8 mouse cellular contexts compared by ENCODE assay signal in genomic region chr3:144723455-144723854, GRCm38 (mm10). TPM values are rescaled to one million over a fixed set of nuclear protein-coding genes. Genes with fewer than 3 reads are reported as not detected.
DNase-seq lines count a peak whose midpoint lies in the region; ATAC-seq and TF ChIP-seq lines count a peak whose summit lies in the region.

No protein-coding gene starts in this region.

- H3K9me3 ChIP-seq in forebrain, embryonic 14.5 days (replicated peaks; ENCODE audit: control insufficient read depth, low read length), result no peaks in the 10 kb centered on the region
- H3K9me3 ChIP-seq in forebrain, embryonic 13.5 days (replicated peaks), result no peaks in the 10 kb centered on the region
- no peaks in the 10 kb centered on the region for H3K9me3 ChIP-seq in lung, embryonic 14.5 days (ENCODE audit: low read depth, low read length)

- WGBS in forebrain, embryonic 14.5 days, result 45% methylated on average over 4 of the region's 4 CpGs
- 50% methylated on average over 4 of the region's 4 CpGs for WGBS in forebrain, embryonic 13.5 days
- WGBS in lung, embryonic 14.5 days, result 40% methylated on average over 4 of the region's 4 CpGs

- peak; percentile 38; the same call in 1 of the 2 replicates for TF ChIP-seq CTCF in testis, adult 2 months (IDR thresholded peaks at IDR 0.05; ENCODE audit: control insufficient read depth, insufficient read depth, insufficient replicate concordance, low read depth, low read length)
- peak; percentile 73 for TF ChIP-seq CTCF in lung, embryonic 14.5 days (IDR thresholded peaks at IDR 0.05; ENCODE audit: low read depth)

- H3K4me1 ChIP-seq in forebrain, embryonic 14.5 days (ENCODE audit: control insufficient read depth, insufficient read depth, low read length), result peaks cover 7% of the 10 kb centered on the region
- peaks cover 18% of the 10 kb centered on the region for H3K4me1 ChIP-seq in forebrain, embryonic 13.5 days
- H3K4me1 ChIP-seq in testis, adult 2 months (ENCODE audit: control insufficient read depth, insufficient read depth, low read length), result peaks cover 5% of the 10 kb centered on the region
- H3K4me1 ChIP-seq in lung, embryonic 14.5 days (ENCODE audit: insufficient read depth), result peaks cover 3% of the 10 kb centered on the region

- TF ChIP-seq POLR2A in testis, adult 2 months (IDR thresholded peaks at IDR 0.05; ENCODE audit: control insufficient read depth, low read depth, low read length), result no peak

- H3K4me3 ChIP-seq in forebrain, embryonic 14.5 days (ENCODE audit: low read depth, low read length), result no peak overlapping the region
- H3K4me3 ChIP-seq in forebrain, embryonic 13.5 days, result no peak overlapping the region
- no peak overlapping the region for H3K4me3 ChIP-seq in testis, adult 2 months (ENCODE audit: control insufficient read depth, low read depth, low read length)
- no peak overlapping the region for H3K4me3 ChIP-seq in lung, embryonic 14.5 days (ENCODE audit: low read depth, low read length)

- no peaks in the 10 kb centered on the region for H3K36me3 ChIP-seq in forebrain, embryonic 14.5 days (ENCODE audit: control insufficient read depth, insufficient read depth, low read length)
- H3K36me3 ChIP-seq in forebrain, embryonic 13.5 days (ENCODE audit: poor library complexity, severe bottlenecking), result no peaks in the 10 kb centered on the region
- H3K36me3 ChIP-seq in testis, adult 2 months (ENCODE audit: control insufficient read depth, insufficient read depth, low read length), result no peaks in the 10 kb centered on the region
- H3K36me3 ChIP-seq in lung, embryonic 14.5 days (ENCODE audit: insufficient read depth), result no peaks in the 10 kb centered on the region

- ATAC-seq in forebrain, embryonic 14.5 days, result no peak
- ATAC-seq in forebrain, embryonic 13.5 days, result no peak
- no peak for ATAC-seq in lung, embryonic 14.5 days (ENCODE audit: insufficient read depth)

- DNase-seq in forebrain, embryonic 14.5 days (ENCODE audit: low spot score), result peak; percentile 35
- DNase-seq in testis, postnatal 14 days (ENCODE audit: low spot score), result no peak
- DNase-seq in cerebellum, adult 9-11 months, result peak; percentile 59
- peak; percentile 68 for DNase-seq in heart, postnatal 4 days
- peak; percentile 68 for DNase-seq in lung, embryonic 14.5 days
- peak; percentile 66 for DNase-seq in testis, postnatal 10 days (ENCODE audit: low spot score)

- no peaks in the 10 kb centered on the region for H3K27me3 ChIP-seq in forebrain, embryonic 14.5 days (replicated peaks; ENCODE audit: control insufficient read depth, insufficient read depth, low read length)
- H3K27me3 ChIP-seq in forebrain, embryonic 13.5 days, result no peaks in the 10 kb centered on the region
- no peaks in the 10 kb centered on the region for H3K27me3 ChIP-seq in testis, adult 2 months (ENCODE audit: control insufficient read depth, insufficient read depth, low read length)
- no peaks in the 10 kb centered on the region for H3K27me3 ChIP-seq in lung, embryonic 14.5 days (ENCODE audit: insufficient read depth, low read length)

- H3K27ac ChIP-seq in forebrain, embryonic 14.5 days (ENCODE audit: low read depth, low read length), result no peak overlapping the region
- no peak overlapping the region for H3K27ac ChIP-seq in forebrain, embryonic 13.5 days
- H3K27ac ChIP-seq in testis, adult 2 months (ENCODE audit: control insufficient read depth, insufficient read depth, low read depth, low read length), result no peak overlapping the region
- H3K27ac ChIP-seq in lung, embryonic 14.5 days (ENCODE audit: low read depth), result no peak overlapping the region

- no peak overlapping the region for H3K9ac ChIP-seq in forebrain, embryonic 14.5 days (ENCODE audit: low read length)
- H3K9ac ChIP-seq in forebrain, embryonic 13.5 days, result no peak overlapping the region
- no peak overlapping the region for H3K9ac ChIP-seq in lung, embryonic 14.5 days

- H3K4me2 ChIP-seq in forebrain, embryonic 14.5 days (ENCODE audit: low read length), result no peak overlapping the region
- no peak overlapping the region for H3K4me2 ChIP-seq in forebrain, embryonic 13.5 days
- no peak overlapping the region for H3K4me2 ChIP-seq in lung, embryonic 14.5 days

RNA-seq across cellular contexts. Expression of gene Sh3glb1, which starts 3.3 kb away (rescaled TPM):
- 84.7 and 99.5 TPM in 2 replicates for polyA plus RNA-seq in forebrain, embryonic 14.5 days (2014; fragmentation: Nextera tagmentation; extraction: Ambion mirVana)
- polyA plus RNA-seq in forebrain, embryonic 13.5 days (2015; fragmentation: Nextera tagmentation; extraction: Ambion mirVana), result 87.4 and 95.6 TPM in 2 replicates
- polyA plus RNA-seq in testis, adult 2 months (2012; rRNA removed), result 415 and 469 TPM in 2 replicates
- total RNA-seq in heart, postnatal 4 days (2021), result 100 to 1,000 TPM; 260 to 261 TPM
- polyA plus RNA-seq in lung, embryonic 14.5 days (2014; fragmentation: Nextera tagmentation; extraction: Ambion mirVana), result 104 TPM in 2 replicates

RNA-seq across cellular contexts. Expression of gene Clca3a1, which starts 37.3 kb away (rescaled TPM):
- 0.38 and 0.47 TPM in 2 replicates for polyA plus RNA-seq in forebrain, embryonic 14.5 days (2014; fragmentation: Nextera tagmentation; extraction: Ambion mirVana)
- polyA plus RNA-seq in forebrain, embryonic 13.5 days (2015; fragmentation: Nextera tagmentation; extraction: Ambion mirVana), result 0.12 and 0.24 TPM in 2 replicates
- polyA plus RNA-seq in testis, adult 2 months (2012; rRNA removed), result 1.5 and 1.6 TPM in 2 replicates
- total RNA-seq in heart, postnatal 4 days (2021), result 10 to 100 TPM; 11.1 to 12.2 TPM
- polyA plus RNA-seq in lung, embryonic 14.5 days (2014; fragmentation: Nextera tagmentation; extraction: Ambion mirVana), result 2.8 and 4.0 TPM in 2 replicates
